Mouse (Mus musculus) embryonic facial prominence, embryonic 14.5 days (tissue): ENCODE measurements around the gene Crat. TPM values are rescaled to one million over a fixed set of nuclear protein-coding genes. Genes with fewer than 3 reads are reported as not detected.

ENCODE experiments used
- ATAC-seq: fragments of 200-750 bp; cut with Nextera tagmentation; 2 replicates; pipeline ENCODE4 v1.8.0; 2017; ENCODE audit warnings: low read depth, moderate number of reproducible peaks, moderate TSS enrichment
- DNase-seq: peaks from one replicate; pipeline ENCODE4 v3.0.0-alpha.2; 2015; ENCODE audit warnings: low spot score
- H3K27ac ChIP-seq: fragments of 300-500 bp; sonication (generic); replicated peaks from 2 replicates; pipeline ENCODE4 v1.5.1; 2014; ENCODE audit warnings: low read depth, mild to moderate bottlenecking, low read length, moderate library complexity
- H3K27me3 ChIP-seq: fragments of 300-500 bp; sonication (generic); replicated peaks from 2 replicates; pipeline ENCODE4 v1.6.1; 2014; ENCODE audit warnings: low read length; ENCODE audit not compliant: control insufficient read depth, insufficient read depth
- H3K36me3 ChIP-seq: fragments of 300-500 bp; sonication (generic); 2 replicates; pipeline ENCODE4 v1.6.1; 2014; ENCODE audit warnings: low read length, mixed read lengths; ENCODE audit not compliant: control insufficient read depth, insufficient read depth
- H3K4me1 ChIP-seq: fragments of 300-500 bp; sonication (generic); 2 replicates; pipeline ENCODE4 v1.6.1; 2014; ENCODE audit warnings: antibody characterized with exemption, low read length; ENCODE audit not compliant: control insufficient read depth, insufficient read depth
- H3K4me2 ChIP-seq: fragments of 300-500 bp; sonication (generic); 2 replicates; pipeline ENCODE4 v1.6.1; 2014; ENCODE audit warnings: low read depth, mild to moderate bottlenecking, low read length, moderate library complexity, mixed read lengths
- H3K4me3 ChIP-seq: fragments of 300-500 bp; sonication (generic); 2 replicates; pipeline ENCODE4 v1.5.1; 2014; ENCODE audit warnings: low read depth, mild to moderate bottlenecking, low read length
- H3K9ac ChIP-seq: fragments of 300-500 bp; sonication (generic); 2 replicates; pipeline ENCODE4 v1.6.1; 2014; ENCODE audit warnings: low read depth, mild to moderate bottlenecking, low read length, moderate library complexity, mixed read lengths
- H3K9me3 ChIP-seq: fragments of 300-500 bp; sonication (generic); 2 replicates; pipeline ENCODE4 v1.6.1; 2016; ENCODE audit warnings: low read length; ENCODE audit not compliant: control insufficient read depth
- WGBS: fragments of 180-500 bp; shearing (Covaris S2); extraction: QIAGEN DNeasy Blood & Tissue Kit; methylation state at CpG from one replicate; pipeline ENCODE4 v1.1.7; 2014; 5-methylcytosine and 5-hydroxymethylcytosine counted together
- polyA plus RNA-seq: library from polyadenylated mRNA; unstranded; fragments of >200 nt; fragmentation: Nextera tagmentation; extraction: Ambion mirVana; gene quantifications from 2 replicates; pipeline ENCODE4 v1.2.1, GENCODE M21; 2014

Crat gene
- polyA plus RNA-seq, 1 experiment from 2014 or later: 46.9 TPM

- H3K9me3 ChIP-seq: no peaks in the 10 kb centered on the region
- no peak overlapping the region for H3K4me3 ChIP-seq
- no peak overlapping the region for H3K4me2 ChIP-seq
- no peaks in the 10 kb centered on the region for H3K27me3 ChIP-seq
- H3K27ac ChIP-seq: no peak overlapping the region
- H3K9ac ChIP-seq: no peak overlapping the region
- H3K36me3 ChIP-seq: peaks cover 87% of the 10 kb centered on the region
- 92% methylated on average over 9 of the region's 10 CpGs for WGBS
- H3K4me1 ChIP-seq: no peaks in the 10 kb centered on the region
- ATAC-seq: no peak
- DNase-seq: no peak
Measured at GRCm38 (mm10) chr2:30380564-30381376, 34.8 kb downstream of the Crat start.

- 92% methylated on average over 7 of the region's 7 CpGs for WGBS
- no peak overlapping the region for H3K4me3 ChIP-seq
- H3K36me3 ChIP-seq: peaks cover 94% of the 10 kb centered on the region
- DNase-seq (no peak), ATAC-seq (no peak)
- H3K27ac ChIP-seq: no peak overlapping the region
- no peak overlapping the region for H3K9ac ChIP-seq
- no peaks in the 10 kb centered on the region for H3K4me1 ChIP-seq
- no peak overlapping the region for H3K4me2 ChIP-seq
- H3K27me3 ChIP-seq: no peaks in the 10 kb centered on the region
- H3K9me3 ChIP-seq: no peaks in the 10 kb centered on the region
Measured at GRCm38 (mm10) chr2:30379307-30379706, 36.3 kb downstream of the Crat start.

- Histone ChIP-seq H3K4me1 (no peaks in the 10 kb centered on the region), H3K4me2 (no peak overlapping the region), H3K9ac (no peak overlapping the region), H3K27me3 (no peaks in the 10 kb centered on the region), H3K27ac (no peak overlapping the region), H3K4me3 (no peak overlapping the region), H3K36me3 (peaks cover 94% of the 10 kb centered on the region), H3K9me3 (no peaks in the 10 kb centered on the region)
- DNase-seq (no peak), ATAC-seq (no peak)
- WGBS: 78% methylated on average over 4 of the region's 5 CpGs
Measured at GRCm38 (mm10) chr2:30377721-30378120, 37.9 kb downstream of the Crat start.

GRCm38 (mm10) chr2:30375893-30376292 lies 39.7 kb downstream of the Crat start:
- Histone ChIP-seq H3K36me3 (peaks cover 95% of the 10 kb centered on the region), H3K27me3 (no peaks in the 10 kb centered on the region), H3K27ac (no peak overlapping the region), H3K9ac (no peak overlapping the region), H3K4me1 (no peaks in the 10 kb centered on the region), H3K4me2 (no peak overlapping the region), H3K9me3 (no peaks in the 10 kb centered on the region), H3K4me3 (no peak overlapping the region)
- DNase-seq: no peak
- no peak for ATAC-seq
- WGBS: 94% methylated on average over 10 of the region's 10 CpGs

- DNase-seq: no peak
- Histone ChIP-seq H3K4me3 (no peak overlapping the region), H3K36me3 (peaks cover 97% of the 10 kb centered on the region), H3K9ac (no peak overlapping the region), H3K9me3 (no peaks in the 10 kb centered on the region), H3K27ac (no peak overlapping the region), H3K4me1 (no peaks in the 10 kb centered on the region), H3K4me2 (no peak overlapping the region), H3K27me3 (no peaks in the 10 kb centered on the region)
- WGBS: 95% methylated on average over 5 of the region's 5 CpGs
- ATAC-seq: no peak
Measured at GRCm38 (mm10) chr2:30372726-30373125, 42.9 kb downstream of the Crat start.

- H3K27ac ChIP-seq: no peak overlapping the region
- DNase-seq (no peak), ATAC-seq (no peak)
- no peak overlapping the region for H3K4me2 ChIP-seq
- H3K4me3 ChIP-seq: no peak overlapping the region
- WGBS: 95% methylated on average over 8 of the region's 8 CpGs
- no peak overlapping the region for H3K9ac ChIP-seq
- H3K36me3 ChIP-seq: peaks cover 97% of the 10 kb centered on the region
- H3K4me1 ChIP-seq: no peaks in the 10 kb centered on the region
- H3K27me3 ChIP-seq: no peaks in the 10 kb centered on the region
- H3K9me3 ChIP-seq: no peaks in the 10 kb centered on the region
Measured at GRCm38 (mm10) chr2:30371544-30371943, 44.1 kb downstream of the Crat start.

- H3K9ac ChIP-seq: no peak overlapping the region
- no peaks in the 10 kb centered on the region for H3K27me3 ChIP-seq
- H3K36me3 ChIP-seq: peaks cover 47% of the 10 kb centered on the region
- 78% methylated on average over 5 of the region's 5 CpGs for WGBS
- no peak overlapping the region for H3K4me3 ChIP-seq
- no peaks in the 10 kb centered on the region for H3K9me3 ChIP-seq
- peaks cover 11% of the 10 kb centered on the region for H3K4me1 ChIP-seq
- H3K4me2 ChIP-seq: no peak overlapping the region
- no peak for ATAC-seq
- no peak overlapping the region for H3K27ac ChIP-seq
- no peak for DNase-seq
Measured at GRCm38 (mm10) chr2:30366203-30366602, 49.4 kb downstream of the Crat start.

GRCm38 (mm10) chr2:30365281-30366069 lies 50.1 kb downstream of the Crat start:
- Histone ChIP-seq H3K9me3 (no peaks in the 10 kb centered on the region), H3K36me3 (peaks cover 40% of the 10 kb centered on the region), H3K9ac (peak overlapping the region; percentile 82), H3K27me3 (no peaks in the 10 kb centered on the region), H3K27ac (no peak overlapping the region), H3K4me1 (peaks cover 11% of the 10 kb centered on the region), H3K4me2 (peak overlapping the region; percentile 93), H3K4me3 (peak overlapping the region; percentile 95; the same call in 1 of the 2 replicates)
- no peak for DNase-seq
- 89% methylated on average over 2 of the region's 2 CpGs for WGBS
- ATAC-seq: no peak
